7 mouse cellular contexts compared by ENCODE assay signal in genomic region chr6:47649961-47650360, GRCm38 (mm10). TPM values are rescaled to one million over a fixed set of nuclear protein-coding genes. Genes with fewer than 3 reads are reported as not detected.
A peak's percentile ranks its signal among the peaks of the same experiment; 100 is the strongest.
DNase-seq lines count a peak whose midpoint lies in the region.

No protein-coding gene starts in this region.

- intact Hi-C loops in left cerebral cortex, postnatal 25 days (cut with DNase I): loop anchor here (5.0 kb wide), 3 partner anchors 193 to 333 kb away; no protein-coding TSS in a partner anchor

- peak; percentile 26 for DNase-seq in layer of hippocampus, adult 11-12 months (ENCODE audit: low spot score)
- no peak for DNase-seq in layer of hippocampus, adult 9-10 months (ENCODE audit: low spot score)
- DNase-seq in 3T3-L1 (ENCODE audit: low read depth, low spot score) (peak; percentile 62), 416B (ENCODE audit: low read depth) (peak; percentile 48)
- DNase-seq in cerebellum, postnatal 4 days (ENCODE audit: low spot score in 2 of 2): peak; percentile 5 to 20
- DNase-seq in left cerebral cortex, postnatal 25 days (ENCODE audit: low spot score in 2 of 2): peak; percentile 19 to 28
- DNase-seq in ovary, adult 18-20 months (ENCODE audit: low spot score): no peak

RNA-seq across cellular contexts. Expression of gene Ezh2, which starts 54.8 kb away (rescaled TPM):
- total RNA-seq in left cerebral cortex, postnatal 25 days (2021): 10 to 100 TPM; 12.4 to 13.1 TPM

Comparison
In these comparisons a context has a peak if more than half of its experiments do, and no peak if none do; other contexts are left out.
1. DNase-seq: peak in layer of hippocampus, adult 11-12 months (single experiment), 3T3-L1 (single experiment), 416B (single experiment), cerebellum, postnatal 4 days (2 of 2) and left cerebral cortex, postnatal 25 days (2 of 2); none in layer of hippocampus, adult 9-10 months (single experiment) and ovary, adult 18-20 months (single experiment).